Mouse (Mus musculus) ovary, postnatal 14 days (tissue): ENCODE results near the gene Ppil1.
"Not testable (repeated sequence)": the region's sequence is repeated elsewhere in the genome, so short reads cannot be mapped to it uniquely, and the experiment has no call there.

ENCODE experiments used
- DNase-seq: peaks from one replicate; pipeline ENCODE4 v3.0.0; 2022; ENCODE audit warnings: low spot score

Ppil1 gene

DNA sequence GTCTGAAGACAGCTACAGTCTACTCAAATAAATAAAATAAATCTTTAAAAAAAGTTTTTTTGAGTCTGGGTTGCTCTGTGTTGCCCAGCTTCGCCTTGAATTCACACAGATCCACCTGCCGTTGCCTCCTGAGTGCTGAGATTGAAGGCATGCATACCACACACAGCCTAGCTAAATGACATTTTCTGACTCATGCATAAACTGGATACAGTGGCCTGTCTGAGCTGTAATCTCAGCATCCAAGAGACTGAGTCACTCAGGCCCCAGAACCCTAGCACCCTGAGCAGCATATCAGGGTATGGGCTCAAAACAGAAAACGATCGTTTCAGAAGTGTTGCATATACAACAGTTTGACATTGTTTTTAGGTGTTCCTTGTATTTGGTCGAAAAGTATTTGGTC lies 17.6 kb upstream of the Ppil1 start:
- DNase-seq: no peak

DNA sequence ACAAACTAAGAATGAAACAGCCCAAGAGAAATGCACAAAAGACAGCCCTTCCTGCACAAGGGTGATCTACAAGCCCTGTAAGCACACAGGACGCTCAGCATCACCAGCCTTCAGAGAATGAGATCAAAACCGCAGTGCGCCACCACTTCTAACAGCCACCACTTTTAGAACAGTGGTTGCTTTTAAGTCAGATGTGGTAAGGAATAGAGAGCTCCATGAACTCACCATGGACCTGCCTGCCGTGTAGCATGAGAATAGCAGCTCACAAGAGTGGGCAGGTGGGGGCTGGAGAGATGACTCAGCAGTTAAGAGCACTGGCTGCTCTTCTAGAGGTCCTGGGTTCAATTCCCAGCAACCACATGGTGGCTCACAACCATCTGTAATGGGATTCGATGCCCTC lies 16.4 kb upstream of the Ppil1 start:
- no peak for DNase-seq

DNA sequence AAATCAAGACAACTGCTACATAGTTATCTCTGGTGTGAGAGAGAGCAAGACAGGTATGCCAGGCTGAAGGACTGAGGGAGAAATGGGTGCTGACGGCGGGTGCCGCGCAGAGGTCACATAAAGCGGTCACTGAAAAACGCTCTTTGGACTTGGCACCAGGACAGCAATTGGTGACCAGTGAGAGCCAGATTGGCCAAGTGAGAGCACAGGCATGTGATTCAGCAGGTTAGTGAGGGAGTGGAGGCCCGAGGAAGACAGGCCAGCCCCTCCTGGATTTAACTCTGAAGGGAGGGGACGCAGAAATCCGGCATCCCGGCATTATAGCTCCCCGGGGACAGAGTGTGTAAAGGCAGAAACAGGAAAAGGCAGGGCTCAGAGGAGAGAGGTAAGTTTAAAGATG lies 9.9 kb upstream of the Ppil1 start:
- no peak for DNase-seq

DNA sequence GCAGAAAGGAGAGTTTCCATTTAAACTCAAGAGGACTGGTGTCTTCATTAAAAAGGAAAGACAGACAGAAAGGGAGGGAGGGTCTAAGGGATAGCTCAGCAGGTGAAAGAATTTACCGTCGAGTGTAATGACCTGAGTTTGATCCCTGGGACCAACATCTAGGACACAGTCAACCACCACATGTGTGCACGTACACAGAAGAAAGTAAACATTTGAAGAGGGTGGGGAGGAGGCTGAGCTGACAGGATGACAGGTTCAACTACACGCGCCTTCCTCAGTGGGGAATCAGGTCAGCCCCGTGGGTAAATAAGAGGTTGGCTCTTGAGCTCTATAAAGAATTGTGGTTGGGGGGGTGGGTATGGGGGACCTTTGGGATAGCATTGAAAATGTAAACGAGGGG lies 9.2 kb upstream of the Ppil1 start:
- DNase-seq: no peak

DNA sequence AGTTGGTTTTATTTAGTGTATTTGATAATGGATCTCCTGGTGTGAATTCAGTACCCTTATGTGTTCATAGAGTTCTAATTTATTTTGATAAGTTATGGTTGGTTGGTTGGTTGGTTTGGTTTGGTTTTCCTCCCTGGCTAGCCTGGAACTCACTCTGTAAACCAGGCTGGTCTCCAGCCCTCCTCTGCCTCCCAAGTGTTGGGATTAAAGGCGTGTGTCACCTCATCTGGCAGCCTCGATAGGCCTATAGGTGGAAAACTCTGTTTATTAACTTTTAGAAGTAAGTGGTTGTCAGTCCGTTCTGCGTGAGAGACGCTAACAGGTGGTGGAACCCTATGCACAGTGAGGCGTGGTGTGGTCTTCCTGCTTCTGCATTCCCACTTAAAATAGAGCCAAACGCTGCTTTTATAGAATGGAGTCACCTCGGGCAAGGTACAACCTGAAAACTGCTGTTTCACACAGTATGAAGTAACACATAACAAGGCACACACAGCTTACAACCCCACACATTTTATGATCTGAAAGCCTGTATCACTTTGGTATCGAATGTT lies 6.2 kb upstream of the Ppil1 start:
- no peak for DNase-seq

DNA sequence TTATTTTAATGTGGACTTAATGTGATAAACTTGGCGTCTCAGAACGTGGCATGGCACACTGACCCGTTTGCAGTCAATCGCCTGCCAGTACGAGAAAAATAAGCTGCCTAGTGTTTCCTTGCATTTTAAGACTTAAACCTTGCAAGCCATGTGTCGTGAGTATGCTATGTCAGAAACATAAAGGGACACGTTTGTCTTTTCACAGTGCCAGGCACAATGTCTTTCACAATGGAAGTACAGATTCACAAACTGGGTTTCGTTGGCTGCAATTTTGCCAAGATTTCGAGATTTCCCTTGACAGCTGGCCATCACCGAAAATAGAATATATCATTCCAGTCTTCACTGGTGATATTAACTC lies 5.3 kb upstream of the Ppil1 start:
- no peak for DNase-seq

DNA sequence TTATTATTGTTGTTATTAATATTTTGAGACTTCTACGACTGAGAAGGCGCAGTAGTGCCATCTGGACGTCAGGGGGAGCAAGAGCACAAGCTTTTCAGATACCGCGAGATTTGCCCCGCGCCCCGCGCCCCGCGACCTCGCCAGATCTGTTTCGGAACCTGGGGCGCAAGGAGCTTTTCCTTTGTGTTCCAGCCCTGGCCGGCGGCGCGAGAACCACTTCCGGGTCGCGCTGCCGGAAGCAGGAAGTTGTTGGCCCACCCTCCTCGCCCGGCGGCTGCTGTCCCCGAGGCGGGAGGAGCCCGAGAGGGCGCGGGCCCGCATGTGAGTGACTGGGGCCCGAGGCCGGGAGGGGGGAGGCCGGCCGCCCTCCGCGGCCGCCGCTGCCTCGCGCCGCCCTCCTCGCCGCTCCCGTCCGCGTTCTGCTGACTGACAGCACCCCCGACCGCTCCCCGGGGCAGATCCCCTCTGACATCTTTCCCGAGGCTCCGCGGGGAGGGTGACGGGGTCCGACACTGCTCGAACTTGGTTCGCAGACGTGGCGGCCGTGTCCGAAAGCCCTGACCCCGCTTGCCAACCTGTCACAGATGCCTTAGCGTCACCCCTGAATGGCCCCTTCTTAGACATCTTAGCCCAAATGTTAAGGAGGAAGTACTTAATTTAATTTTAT lies 4.8 kb upstream of the Ppil1 start, which contains the start of gene BC004004:
BC004004 (plus strand) TSS at position 107 of the 667 bp plus-strand sequence.
- DNase-seq: peak; percentile 93

DNA sequence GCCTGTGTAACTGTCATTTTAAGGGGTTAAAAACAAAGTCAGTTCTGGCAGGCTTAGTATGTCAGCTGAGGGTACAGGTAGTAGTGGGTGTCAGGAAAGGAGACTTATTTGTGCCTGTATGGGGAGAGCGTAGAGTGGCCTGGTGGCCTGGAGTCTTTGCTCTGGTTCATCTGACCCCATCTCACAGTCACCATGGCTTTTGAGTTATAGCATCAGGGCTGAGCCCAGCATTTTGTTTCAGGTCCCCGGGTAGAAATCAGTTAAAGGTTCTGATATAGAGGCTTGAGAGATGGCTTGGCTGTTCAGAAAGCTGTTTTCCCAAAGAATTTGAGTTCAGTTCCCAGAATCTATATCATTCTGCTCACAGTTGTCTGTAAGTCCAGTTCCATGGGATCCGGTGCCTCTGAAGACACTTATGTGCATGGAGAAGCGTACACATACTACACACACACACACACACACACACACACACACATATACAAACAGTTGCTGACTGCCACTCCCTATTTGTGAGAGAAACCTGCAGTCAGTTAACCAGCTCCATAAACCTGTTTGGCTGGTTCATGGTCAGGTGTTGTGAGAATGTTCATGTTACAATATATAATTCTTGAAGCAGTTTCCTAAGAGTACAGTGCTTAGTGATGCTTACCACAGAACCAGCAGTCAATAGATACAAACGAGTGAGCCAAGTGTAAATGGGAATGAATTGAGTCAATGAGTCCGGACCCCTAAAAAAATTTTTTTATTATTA lies 4.1 kb upstream of the Ppil1 start:
- DNase-seq: no peak

DNA sequence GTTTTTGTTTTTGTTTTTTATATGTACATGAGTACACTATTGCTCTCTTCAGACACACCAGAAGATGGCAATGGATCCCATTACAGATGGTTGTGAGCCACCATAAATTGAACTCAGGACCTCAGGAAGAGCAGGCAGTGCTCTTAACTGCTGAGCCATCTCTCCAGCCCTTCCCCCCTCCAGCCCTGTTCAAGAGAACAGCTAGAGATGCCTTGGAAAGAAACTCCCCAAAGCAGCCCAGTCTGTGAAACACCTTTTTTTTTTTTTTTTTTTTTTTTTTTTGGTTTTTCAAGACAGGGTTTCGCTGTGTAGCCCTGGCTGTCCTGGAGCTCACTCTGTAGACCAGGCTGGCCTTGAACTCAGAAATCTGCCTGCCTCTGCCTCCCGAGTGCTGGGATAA lies 3.1 kb upstream of the Ppil1 start:
- not testable (repeated sequence) for DNase-seq

DNA sequence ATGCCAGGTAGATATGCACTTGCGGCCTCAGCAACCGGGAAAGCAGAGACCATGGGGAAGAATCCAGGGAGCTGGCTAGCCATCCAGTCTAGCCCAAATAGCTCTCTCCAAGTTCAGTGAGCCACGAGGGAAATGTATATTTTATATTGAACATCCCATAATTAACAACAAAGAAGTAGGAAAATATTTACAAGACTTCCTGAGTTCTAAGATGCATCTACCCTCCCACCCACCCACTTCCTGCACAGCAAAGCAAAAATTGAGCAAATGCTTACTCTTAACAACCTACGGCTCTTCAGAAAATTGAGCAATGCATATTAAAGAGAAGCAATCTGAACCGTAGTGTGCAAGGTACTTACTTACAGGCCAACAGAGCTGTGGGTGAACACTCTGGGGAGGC lies 774 bp upstream of the Ppil1 start:
- no peak for DNase-seq

DNA sequence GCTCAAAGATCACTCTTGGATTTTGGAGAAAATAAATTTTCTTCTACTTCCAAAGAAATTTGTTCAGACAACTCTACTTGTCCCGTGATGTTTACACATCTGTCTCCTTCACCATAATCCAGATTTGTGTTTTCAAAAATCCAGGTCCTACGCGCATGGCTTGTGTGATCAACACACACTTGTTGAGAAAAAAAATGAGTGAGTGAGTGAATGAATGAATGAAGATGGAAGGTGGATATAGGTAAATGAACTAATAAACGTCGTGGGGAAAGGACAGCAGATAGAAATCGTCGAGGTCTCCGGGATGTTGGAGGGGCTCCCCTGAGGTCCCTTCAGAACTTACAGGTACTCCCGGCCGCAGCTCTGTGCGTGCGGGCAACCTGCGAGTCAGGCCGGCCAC lies 569 bp downstream of the Ppil1 start:
- no peak for DNase-seq

DNA sequence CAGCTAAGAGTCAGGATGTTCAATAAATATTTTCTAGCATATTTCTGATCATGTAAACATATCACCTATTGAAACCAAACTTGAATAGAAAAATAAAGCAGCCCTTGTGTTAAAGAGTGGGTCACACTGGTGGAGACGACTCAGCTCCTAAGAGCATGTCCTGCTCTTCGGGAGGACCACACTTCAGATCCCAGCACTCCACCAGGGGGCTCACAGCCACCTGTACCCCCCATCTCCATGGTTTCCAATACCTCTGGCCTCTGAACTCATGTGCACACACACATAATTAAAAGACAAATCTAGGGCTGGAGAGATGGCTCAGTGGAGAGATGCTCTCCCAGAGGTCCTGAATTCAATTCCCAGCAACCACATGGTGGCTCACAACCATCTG lies 1.7 kb downstream of the Ppil1 start:
- DNase-seq: no peak

DNA sequence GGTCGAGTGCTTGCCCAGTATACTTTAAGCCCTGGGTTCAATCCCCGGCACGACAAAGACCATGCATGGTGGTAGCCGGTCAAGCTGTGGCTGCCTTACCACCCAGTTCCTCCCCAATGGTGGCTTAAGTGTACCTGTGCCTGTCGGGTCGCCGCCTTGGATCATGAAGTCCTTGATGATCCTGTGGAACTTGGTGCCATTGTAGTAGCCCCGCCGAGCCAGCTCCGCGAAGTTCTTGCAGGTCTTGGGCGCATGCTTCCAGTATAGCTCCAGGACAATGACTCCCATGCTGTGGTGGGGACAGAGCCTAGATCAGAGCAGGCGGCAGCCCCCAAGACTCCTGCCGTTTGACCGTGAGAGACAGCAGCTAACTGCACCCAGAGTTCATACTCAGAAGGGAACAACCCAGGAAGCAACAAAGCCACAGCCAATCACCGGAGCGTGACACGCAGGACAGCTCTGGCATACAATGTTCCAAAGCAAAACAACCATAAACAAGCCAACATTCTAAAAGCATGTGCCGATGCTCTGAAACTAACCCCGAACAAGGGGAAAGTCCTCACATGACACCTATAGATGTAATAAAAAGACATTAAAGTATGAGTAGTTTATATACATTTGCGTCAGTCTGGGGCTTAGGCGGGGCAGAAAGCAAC lies 2.3 kb downstream of the Ppil1 start:
- no peak for DNase-seq

DNA sequence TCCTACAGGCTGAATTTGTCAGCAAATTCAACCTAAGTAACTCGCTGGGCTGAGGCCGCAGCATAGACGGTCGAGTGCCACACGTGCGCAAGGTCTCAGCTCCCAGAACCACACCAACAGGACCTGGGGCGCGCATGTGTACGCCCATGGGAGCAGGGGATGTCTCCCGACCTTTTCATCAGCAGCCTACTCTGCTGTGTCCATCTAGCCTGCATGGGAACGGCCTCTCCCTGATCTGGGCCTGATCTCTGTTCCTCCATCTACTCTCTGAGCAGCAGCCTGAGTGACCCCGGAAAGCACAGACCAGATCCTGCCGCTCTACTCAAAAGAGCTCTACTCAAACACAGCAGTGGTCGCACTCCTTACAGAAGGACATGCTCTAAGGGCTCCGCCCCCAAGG lies 3.5 kb downstream of the Ppil1 start:
- no peak for DNase-seq

DNA sequence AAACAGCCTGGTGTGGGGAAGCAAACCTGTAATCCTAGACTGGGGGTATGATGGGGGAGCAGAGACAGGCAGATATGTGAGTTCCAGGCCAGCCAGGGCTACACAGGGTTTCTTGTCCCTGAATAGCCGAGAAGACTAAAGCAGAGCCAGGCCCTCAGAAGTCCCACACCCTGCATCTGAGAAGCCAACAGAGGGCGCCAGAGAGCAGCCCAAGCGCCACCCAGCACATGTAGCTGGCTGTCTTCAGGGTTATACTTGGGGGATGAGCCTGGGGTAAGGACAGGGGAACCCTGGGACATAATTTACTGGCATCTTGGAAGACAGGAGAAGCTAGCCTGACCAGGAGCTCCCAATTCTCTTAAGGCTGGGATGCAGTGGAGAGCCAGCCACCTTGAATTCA lies 4.5 kb downstream of the Ppil1 start:
- peak; percentile 72 for DNase-seq

DNA sequence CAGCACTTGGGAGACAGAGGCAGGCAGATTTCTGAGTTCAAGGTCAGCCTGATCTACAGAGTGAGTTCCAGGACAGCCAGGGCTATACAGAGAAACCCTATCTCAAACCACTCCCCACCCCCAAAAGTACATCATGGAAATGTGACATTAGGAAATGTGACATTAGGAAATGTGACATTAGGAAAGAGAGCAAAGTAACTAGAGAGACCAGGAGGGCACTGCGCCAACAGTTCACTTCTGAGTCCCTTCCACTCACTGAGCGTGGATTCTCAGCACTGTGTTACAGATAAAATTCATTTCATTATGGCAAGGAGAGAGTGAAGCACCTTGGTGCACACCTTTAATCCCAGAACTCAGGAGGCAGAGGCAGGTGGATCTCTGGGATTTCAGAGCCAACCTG lies 5.1 kb downstream of the Ppil1 start:
- DNase-seq: no peak

DNA sequence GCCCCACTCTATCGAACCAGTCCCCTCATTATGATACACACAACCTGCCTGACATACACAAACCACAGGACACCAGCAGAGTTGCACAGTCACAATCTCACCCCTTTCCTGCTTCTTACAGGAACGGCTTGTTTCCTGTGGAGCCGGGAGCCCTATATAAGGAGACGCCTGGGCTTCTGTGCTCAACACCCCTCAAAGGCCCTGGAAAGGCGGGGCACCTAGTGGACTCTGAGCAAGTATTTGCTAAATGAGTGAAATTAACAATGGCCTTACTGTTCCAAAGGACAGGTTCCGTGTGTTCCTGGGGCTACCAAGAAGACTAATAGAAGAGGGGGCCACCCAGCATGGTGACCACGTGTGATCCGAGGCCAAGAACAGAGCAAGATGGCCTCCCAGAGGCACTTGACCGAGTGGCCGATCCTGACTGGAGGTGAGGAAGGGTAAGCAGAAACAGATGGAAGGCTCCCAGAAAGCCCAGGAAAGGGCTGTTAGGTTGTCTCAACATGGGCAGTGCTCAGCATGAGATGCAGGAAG lies 5.9 kb downstream of the Ppil1 start:
- no peak for DNase-seq

DNA sequence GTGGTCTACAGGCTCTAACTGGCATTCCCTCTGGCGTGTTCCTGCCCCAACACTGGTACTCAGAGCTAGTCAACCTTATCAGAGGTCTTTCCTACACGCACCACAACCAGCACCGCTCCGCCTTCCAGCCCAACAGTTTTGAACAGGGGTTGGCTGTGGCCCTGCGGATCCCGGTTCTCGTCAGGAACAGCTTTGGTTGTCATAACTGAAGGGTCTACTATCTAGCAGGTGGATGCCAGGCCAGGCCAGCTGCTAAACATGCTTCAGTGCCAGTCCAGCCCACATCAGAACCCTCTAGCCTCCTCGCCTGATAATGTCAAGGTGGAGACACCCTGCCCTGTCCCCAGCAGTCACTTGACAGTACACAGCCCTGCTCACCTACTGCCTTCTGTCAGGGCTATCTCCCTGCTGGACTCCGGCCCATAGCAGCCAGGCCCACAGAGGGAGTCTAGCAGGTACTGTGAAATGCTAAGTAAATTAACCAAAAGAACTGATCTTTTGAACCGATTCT lies 6.9 kb downstream of the Ppil1 start:
- no peak for DNase-seq

DNA sequence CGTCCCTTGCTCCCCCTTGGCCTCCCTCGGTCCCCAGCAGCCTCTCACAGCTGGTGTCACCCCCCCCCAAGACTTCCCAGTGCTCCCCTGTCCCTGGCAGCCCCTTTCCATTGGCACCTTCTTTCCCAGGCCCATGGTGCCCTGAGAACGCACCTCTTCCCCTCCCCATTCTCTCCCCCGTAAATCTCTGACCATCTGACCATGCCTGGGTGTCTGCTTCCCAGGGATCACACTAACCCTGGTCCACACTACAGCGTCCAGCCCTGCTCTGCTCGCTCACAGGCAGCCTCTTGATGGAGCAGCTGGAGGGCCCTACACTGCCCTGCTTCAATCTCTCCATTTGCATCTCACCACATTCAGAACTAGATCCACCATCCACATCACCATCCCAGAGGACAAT lies 7.5 kb downstream of the Ppil1 start:
- no peak for DNase-seq

DNA sequence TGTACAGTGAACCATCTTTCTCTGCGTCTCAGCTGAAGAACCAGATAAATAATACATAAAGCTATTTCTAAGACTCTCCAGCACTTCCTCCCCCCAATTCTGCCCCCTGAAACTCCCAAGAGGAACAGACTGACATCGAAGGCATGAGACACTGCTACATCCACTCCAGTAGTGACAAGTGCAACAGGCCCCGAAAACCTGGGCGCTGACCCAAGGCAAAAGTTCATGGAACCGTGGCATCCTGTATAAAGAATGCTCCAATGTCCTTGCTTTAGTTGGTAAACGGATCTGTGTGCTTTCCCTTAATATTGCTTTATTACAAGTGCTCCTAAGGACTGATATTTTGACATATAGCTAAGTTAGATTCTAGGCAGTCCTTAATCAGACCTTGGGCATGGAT lies 9.2 kb downstream of the Ppil1 start:
- DNase-seq: not testable (repeated sequence)

DNA sequence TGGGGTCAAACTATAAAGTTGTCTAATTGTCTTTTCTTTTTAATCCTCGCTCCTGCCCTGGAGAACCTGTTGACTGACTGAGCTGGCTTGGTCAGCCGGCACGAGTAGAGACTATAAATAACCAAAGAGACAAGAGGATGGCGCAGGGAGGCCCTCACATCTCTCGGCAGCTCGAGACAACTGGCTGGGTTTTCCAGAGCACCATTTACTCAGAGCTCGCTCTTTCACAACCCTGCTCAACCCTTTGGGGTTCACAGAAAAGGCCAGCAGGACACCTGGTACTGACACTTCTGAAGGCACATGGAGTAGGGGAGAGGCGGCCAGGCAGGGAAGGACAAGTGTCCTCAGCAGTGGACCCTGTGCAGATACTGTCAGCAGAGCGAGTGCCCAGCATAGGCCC lies 10.3 kb downstream of the Ppil1 start:
- no peak for DNase-seq

DNA sequence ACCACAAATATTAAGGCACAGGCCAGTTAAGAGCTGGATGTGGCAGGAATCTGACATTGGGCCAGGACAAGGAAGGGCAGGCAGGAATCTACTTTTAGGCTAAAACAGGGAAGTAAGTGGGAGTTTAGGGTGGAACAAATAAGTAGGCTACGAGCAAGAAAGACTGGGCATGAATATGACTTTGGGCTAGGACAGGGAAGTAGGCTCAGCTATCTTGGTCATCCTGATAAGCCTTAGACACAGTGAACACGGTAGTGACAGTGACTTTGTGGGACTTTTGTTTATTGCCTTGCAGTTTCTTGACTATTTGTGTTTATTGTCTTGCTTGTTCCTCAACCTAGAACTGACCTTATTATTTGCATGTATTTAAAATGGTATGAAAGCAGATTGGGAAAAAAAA lies 10.8 kb downstream of the Ppil1 start:
- DNase-seq: no peak
